Mouse (Mus musculus) hindbrain, embryonic 12.5 days (tissue): ENCODE measurements around the gene Rcan2. TPM values are rescaled to one million over a fixed set of nuclear protein-coding genes. Genes with fewer than 3 reads are reported as not detected.
"Not testable (repeated sequence)": the region's sequence is repeated elsewhere in the genome, so short reads cannot be mapped to it uniquely, and the experiment has no call there.

Experiments
- ATAC-seq: fragments of 200-750 bp; cut with Nextera tagmentation; 2 replicates; pipeline ENCODE4 v1.8.0; 2017; ENCODE audit warnings: moderate TSS enrichment; ENCODE audit not compliant: low FRiP score
- H3K27ac ChIP-seq: fragments of 300-500 bp; sonication (generic); 2 replicates; pipeline ENCODE4 v1.5.1; 2016; ENCODE audit warnings: mild to moderate bottlenecking
- H3K27me3 ChIP-seq: fragments of 300-500 bp; sonication (generic); 2 replicates; pipeline ENCODE4 v1.6.1; 2016; ENCODE audit warnings: mild to moderate bottlenecking
- H3K36me3 ChIP-seq: fragments of 300-500 bp; sonication (generic); 2 replicates; pipeline ENCODE4 v1.6.1; 2016; ENCODE audit warnings: mild to moderate bottlenecking
- H3K4me1 ChIP-seq: fragments of 300-500 bp; sonication (generic); 2 replicates; pipeline ENCODE4 v1.6.1; 2016
- H3K4me2 ChIP-seq: fragments of 300-500 bp; sonication (generic); replicated peaks from 2 replicates; pipeline ENCODE4 v1.6.1; 2016; ENCODE audit warnings: mild to moderate bottlenecking
- H3K4me3 ChIP-seq: fragments of 300-500 bp; sonication (generic); 2 replicates; pipeline ENCODE4 v1.5.1; 2016; ENCODE audit warnings: mild to moderate bottlenecking
- H3K9ac ChIP-seq: fragments of 300-500 bp; sonication (generic); 2 replicates; pipeline ENCODE4 v1.6.1; 2016; ENCODE audit warnings: mild to moderate bottlenecking, moderate library complexity
- H3K9me3 ChIP-seq: fragments of 300-500 bp; sonication (generic); replicated peaks from 2 replicates; pipeline ENCODE4 v1.6.1; 2016; ENCODE audit warnings: mild to moderate bottlenecking
- whole genome bisulfite sequencing: fragments of 180-500 bp; shearing (Covaris S2); methylation state at CpG from one replicate; pipeline ENCODE4 v1.1.7; 2016; 5-methylcytosine and 5-hydroxymethylcytosine counted together
- polyA plus RNA-seq: library from polyadenylated mRNA; unstranded; fragments of >200 nt; fragmentation: Nextera tagmentation; extraction: Ambion mirVana; gene quantifications from 2 replicates; pipeline ENCODE4 v1.2.1, GENCODE M21; 2016

The Rcan2 gene
- polyA plus RNA-seq, 1 experiment from 2014 or later: 51.9 TPM

DNA sequence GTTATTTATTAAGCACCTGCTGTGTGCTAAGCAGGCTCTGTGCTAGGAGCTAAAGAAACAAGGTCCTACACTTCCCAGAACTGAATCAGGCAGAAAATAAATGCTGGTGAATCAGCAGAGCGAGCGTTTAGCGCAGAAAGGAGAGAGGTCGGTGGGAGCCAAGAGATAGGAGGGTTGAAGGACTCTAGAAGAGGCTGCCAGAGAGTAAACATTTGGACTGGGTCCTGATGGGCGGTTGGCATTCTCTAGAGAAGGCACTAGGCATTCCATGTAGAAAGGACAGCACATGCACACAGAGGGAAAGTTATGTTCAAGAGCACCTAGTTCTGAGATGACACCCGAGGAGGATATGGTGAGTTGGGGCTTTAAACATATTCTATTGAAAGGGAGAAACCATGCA, 2.6 kb downstream of the Rcan2 start:
- Histone ChIP-seq H3K27me3 (peaks cover 5% of the 10 kb centered on the region), H3K9me3 (no peaks in the 10 kb centered on the region), H3K27ac (no peak overlapping the region), H3K9ac (no peak overlapping the region), H3K4me3 (no peak overlapping the region), H3K4me1 (0 out of 2 replicates have a peak, but pooled peaks cover 3% of the 10 kb centered on the region), H3K4me2 (no peak overlapping the region), H3K36me3 (no peaks in the 10 kb centered on the region)
- ATAC-seq: no peak
- 82% methylated on average over 6 of the region's 6 CpGs for WGBS

DNA sequence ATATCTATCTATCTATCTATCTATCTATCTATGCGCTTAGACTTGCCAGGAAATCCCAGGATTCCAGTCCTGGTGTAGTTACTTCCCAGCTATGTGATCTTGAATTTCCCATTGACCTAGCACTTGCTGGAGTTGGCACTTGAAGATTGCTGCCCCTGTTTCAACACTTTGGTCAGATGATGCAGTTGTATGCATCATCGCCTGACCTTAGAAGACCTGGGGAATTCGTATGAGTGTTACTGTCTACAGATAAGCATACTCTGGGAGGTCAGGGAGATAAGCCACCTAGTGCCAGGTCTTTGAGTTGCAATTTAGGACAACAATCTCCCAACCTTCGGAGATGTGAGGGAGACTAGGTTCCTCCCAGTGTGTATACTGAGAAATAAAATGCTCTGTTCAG, 5.7 kb downstream of the Rcan2 start:
- Histone ChIP-seq H3K9ac (no peak overlapping the region), H3K9me3 (no peaks in the 10 kb centered on the region), H3K27me3 (peaks cover 5% of the 10 kb centered on the region; the same call in 1 of the 2 replicates), H3K27ac (no peak overlapping the region), H3K4me2 (no peak overlapping the region), H3K4me1 (0 out of 2 replicates have a peak, but pooled peaks cover 3% of the 10 kb centered on the region), H3K4me3 (no peak overlapping the region), H3K36me3 (no peaks in the 10 kb centered on the region)
- ATAC-seq: no peak
- 84% methylated on average over 4 of the region's 4 CpGs for WGBS

DNA sequence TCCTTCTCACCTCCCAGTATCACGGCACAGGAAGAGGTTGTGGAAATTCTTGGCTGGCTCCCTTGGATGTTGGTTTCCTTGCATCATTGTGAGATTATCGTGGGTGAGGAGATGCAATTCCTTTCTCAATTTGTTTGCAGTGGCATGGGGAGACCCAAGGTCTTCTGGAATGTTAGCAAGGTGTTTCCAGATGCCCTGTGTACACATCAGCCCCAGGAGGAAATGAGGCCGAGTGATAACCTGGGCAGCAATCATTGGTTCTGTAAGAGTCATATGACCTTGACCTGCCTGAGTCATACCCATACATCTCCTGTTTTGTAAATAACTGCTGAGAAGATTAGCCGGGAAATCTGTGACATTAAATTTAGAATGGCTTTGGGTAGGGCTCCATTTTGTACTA, 10.3 kb downstream of the Rcan2 start:
- Histone ChIP-seq H3K4me3 (no peak overlapping the region), H3K9ac (no peak overlapping the region), H3K9me3 (no peaks in the 10 kb centered on the region), H3K27ac (no peak overlapping the region), H3K27me3 (no peaks in the 10 kb centered on the region), H3K36me3 (no peaks in the 10 kb centered on the region), H3K4me1 (no peaks in the 10 kb centered on the region), H3K4me2 (no peak overlapping the region)
- no peak for ATAC-seq
- 84% methylated on average over 4 of the region's 4 CpGs for WGBS

DNA sequence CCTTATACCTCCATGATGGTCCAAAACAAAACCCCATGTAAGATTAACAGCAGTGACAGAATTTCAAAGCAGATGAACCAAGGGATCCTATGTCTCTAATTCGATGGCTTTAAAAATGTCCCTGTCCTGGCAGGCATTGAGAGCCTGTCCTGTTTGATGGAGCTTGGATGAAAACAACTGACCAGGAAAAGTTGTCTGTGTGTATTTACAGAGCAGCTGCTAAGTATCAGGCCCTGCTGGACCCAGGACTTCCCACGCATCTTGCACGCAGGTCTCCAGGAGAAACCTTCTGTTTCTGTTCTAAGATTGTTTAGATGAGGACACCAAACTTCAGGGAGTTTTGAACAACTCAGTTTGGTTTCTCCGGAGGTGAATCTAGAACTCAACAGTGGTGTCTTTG, 14.2 kb downstream of the Rcan2 start:
- H3K27me3 ChIP-seq: no peaks in the 10 kb centered on the region
- no peaks in the 10 kb centered on the region for H3K36me3 ChIP-seq
- H3K9me3 ChIP-seq: no peaks in the 10 kb centered on the region
- H3K4me2 ChIP-seq: no peak overlapping the region
- no peak overlapping the region for H3K4me3 ChIP-seq
- ATAC-seq: no peak
- H3K27ac ChIP-seq: no peak overlapping the region
- no peak overlapping the region for H3K9ac ChIP-seq
- H3K4me1 ChIP-seq: no peaks in the 10 kb centered on the region
- WGBS: 88% methylated on average over 4 of the region's 4 CpGs

DNA sequence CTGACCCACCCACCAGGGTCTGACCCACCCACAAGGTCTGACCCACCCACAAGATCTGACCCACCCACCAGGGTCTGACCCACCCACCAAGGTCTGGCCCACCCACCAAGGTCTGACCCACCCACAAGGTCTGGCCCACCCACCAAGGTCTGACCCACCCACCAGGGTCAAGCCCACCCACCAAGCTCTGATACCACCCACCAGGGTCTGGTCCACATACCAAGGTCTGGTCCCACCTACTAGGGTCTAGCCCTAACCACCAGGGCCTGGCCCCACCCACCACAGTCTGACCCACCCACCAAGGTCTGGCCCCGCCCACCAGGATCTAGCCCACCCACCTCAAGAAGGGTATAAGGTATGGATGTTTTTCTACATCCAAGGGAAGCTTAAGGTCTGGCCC, 15.3 kb downstream of the Rcan2 start:
- WGBS: 70% methylated on average over 1 of the region's 1 CpGs
- no peaks in the 10 kb centered on the region for H3K27me3 ChIP-seq
- no peaks in the 10 kb centered on the region for H3K9me3 ChIP-seq
- no peak overlapping the region for H3K4me3 ChIP-seq
- ATAC-seq: no peak
- H3K4me2 ChIP-seq: no peak overlapping the region
- H3K9ac ChIP-seq: no peak overlapping the region
- no peak overlapping the region for H3K27ac ChIP-seq
- no peaks in the 10 kb centered on the region for H3K4me1 ChIP-seq
- H3K36me3 ChIP-seq: no peaks in the 10 kb centered on the region

DNA sequence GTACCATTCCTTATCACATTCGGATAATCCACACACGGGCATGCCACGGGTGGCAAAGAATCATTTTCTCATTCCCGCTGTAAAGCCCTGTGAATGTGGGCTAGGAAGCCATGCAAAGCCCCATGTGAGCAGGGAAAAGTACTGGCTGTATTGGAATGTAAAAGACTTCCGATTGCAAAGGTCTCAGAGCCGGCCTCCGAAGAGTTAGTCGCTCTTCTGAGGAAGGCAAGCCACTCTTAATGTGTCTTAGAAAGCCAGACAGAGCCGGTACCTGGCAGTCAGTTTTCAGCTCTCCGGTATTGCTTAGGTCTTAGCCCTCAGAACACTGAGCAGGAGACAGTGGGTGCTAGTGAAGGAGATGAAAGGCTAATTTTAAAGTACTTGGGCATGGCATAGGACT, 16.0 kb downstream of the Rcan2 start:
- peaks cover 3% of the 10 kb centered on the region; the same call in 1 of the 2 replicates for H3K4me1 ChIP-seq
- 83% methylated on average over 10 of the region's 10 CpGs for WGBS
- no peaks in the 10 kb centered on the region for H3K9me3 ChIP-seq

DNA sequence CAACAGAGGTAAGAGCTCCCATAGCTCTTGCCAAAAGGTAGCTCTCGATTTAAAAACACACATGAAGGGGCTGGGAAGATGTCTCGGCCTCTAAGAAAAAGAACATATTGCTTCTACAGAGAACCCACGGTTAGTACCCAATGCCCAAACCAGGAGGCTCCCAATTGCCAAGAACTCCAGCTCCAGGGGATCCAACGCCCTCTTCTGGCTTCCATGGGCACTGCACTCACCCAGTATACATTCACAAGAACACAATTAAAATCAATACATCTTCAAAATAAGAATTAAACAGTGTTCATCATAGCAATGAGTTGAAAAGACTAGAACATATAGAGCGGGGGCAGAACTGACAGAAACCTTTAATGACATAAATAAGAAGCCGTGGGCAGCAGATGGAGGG, 17.2 kb downstream of the Rcan2 start:
- H3K27ac ChIP-seq: no peak overlapping the region
- no peaks in the 10 kb centered on the region for H3K9me3 ChIP-seq
- H3K27me3 ChIP-seq: no peaks in the 10 kb centered on the region
- H3K36me3 ChIP-seq: no peaks in the 10 kb centered on the region
- peaks cover 3% of the 10 kb centered on the region; the same call in 1 of the 2 replicates for H3K4me1 ChIP-seq
- 83% methylated on average over 6 of the region's 6 CpGs for WGBS
- no peak overlapping the region for H3K9ac ChIP-seq
- no peak overlapping the region for H3K4me3 ChIP-seq
- H3K4me2 ChIP-seq: no peak overlapping the region
- no peak for ATAC-seq

More for the DNA sequence above, 16.0 kb downstream of the Rcan2 start:
- no peaks in the 10 kb centered on the region for H3K36me3 ChIP-seq
- no peaks in the 10 kb centered on the region for H3K27me3 ChIP-seq
- ATAC-seq: no peak
- no peak overlapping the region for H3K27ac ChIP-seq
- no peak overlapping the region for H3K4me3 ChIP-seq
- no peak overlapping the region for H3K9ac ChIP-seq
- no peak overlapping the region for H3K4me2 ChIP-seq

DNA sequence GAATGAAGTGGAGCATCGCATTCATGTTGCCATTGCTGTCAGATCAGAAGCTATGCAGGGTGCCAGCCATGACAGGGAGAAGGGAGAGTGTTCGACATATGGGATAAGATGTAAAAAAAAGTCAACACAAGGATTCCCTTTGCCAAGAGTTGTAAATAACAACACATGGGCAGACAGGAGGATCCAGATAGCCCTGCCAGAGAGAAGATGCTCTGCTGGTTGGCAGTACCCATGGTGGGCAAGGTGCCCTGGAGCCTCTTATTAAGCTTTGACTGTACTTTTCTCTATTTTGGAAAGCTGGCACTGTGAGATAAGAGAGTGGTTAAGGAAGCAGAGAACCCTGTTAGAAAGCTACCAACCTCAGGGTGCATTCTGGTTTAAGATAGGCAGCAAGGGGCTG, 19.8 kb downstream of the Rcan2 start:
- H3K9ac ChIP-seq: no peak overlapping the region
- no peaks in the 10 kb centered on the region for H3K27me3 ChIP-seq
- no peaks in the 10 kb centered on the region for H3K36me3 ChIP-seq
- peaks cover 3% of the 10 kb centered on the region; the same call in 1 of the 2 replicates for H3K4me1 ChIP-seq
- H3K4me3 ChIP-seq: no peak overlapping the region
- no peak for ATAC-seq
- no peak overlapping the region for H3K4me2 ChIP-seq
- 91% methylated on average over 2 of the region's 2 CpGs for WGBS
- no peaks in the 10 kb centered on the region for H3K9me3 ChIP-seq
- no peak overlapping the region for H3K27ac ChIP-seq

DNA sequence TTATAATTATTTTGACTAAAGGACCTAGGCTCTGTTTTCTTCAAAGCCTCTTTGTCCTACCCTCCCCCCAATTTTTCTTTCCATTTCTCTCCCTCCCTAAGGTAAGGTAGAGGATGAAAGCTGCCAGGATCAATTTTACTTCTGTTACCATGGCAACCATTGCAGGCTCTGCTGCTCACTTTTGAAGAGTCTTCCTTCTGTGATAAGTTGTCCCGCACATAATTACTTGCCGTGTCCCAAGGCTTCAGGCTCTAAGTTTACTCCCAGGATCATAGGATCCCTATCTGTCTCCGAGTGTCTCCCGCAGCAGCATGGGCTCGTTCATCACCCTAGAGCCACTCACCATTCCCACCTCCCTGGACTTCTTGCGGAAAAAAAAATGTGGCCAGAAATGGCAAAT, 21.1 kb downstream of the Rcan2 start:
- Histone ChIP-seq H3K9me3 (no peaks in the 10 kb centered on the region), H3K27me3 (no peaks in the 10 kb centered on the region), H3K36me3 (no peaks in the 10 kb centered on the region), H3K4me3 (no peak overlapping the region), H3K9ac (no peak overlapping the region), H3K27ac (no peak overlapping the region), H3K4me2 (no peak overlapping the region), H3K4me1 (peaks cover 3% of the 10 kb centered on the region; the same call in 1 of the 2 replicates)
- no peak for ATAC-seq
- WGBS: 73% methylated on average over 6 of the region's 6 CpGs

DNA sequence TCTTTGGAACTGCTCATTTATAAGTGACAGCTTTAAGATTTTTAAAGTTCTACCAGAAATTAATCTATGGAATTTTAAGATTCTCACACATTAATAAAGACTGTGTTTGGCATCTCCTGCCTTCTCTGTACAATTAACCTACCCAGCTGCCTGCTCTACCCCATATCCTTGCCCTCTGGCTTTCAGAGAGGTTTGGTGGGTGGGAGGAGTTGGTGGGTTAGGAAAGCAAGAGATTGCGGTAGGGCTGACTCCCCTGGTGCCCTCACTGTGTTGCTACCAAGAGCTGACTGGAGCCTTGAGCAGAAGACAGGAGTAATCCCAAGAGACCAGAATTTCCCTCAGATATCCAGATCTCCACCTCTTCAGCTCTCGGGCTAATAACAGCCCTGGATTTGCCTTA, 21.5 kb downstream of the Rcan2 start:
- Histone ChIP-seq H3K4me1 (peaks cover 3% of the 10 kb centered on the region; the same call in 1 of the 2 replicates), H3K9me3 (no peaks in the 10 kb centered on the region), H3K9ac (no peak overlapping the region), H3K36me3 (no peaks in the 10 kb centered on the region), H3K27ac (no peak overlapping the region), H3K27me3 (no peaks in the 10 kb centered on the region), H3K4me2 (no peak overlapping the region), H3K4me3 (no peak overlapping the region)
- no peak for ATAC-seq
- 72% methylated on average over 2 of the region's 2 CpGs for WGBS

DNA sequence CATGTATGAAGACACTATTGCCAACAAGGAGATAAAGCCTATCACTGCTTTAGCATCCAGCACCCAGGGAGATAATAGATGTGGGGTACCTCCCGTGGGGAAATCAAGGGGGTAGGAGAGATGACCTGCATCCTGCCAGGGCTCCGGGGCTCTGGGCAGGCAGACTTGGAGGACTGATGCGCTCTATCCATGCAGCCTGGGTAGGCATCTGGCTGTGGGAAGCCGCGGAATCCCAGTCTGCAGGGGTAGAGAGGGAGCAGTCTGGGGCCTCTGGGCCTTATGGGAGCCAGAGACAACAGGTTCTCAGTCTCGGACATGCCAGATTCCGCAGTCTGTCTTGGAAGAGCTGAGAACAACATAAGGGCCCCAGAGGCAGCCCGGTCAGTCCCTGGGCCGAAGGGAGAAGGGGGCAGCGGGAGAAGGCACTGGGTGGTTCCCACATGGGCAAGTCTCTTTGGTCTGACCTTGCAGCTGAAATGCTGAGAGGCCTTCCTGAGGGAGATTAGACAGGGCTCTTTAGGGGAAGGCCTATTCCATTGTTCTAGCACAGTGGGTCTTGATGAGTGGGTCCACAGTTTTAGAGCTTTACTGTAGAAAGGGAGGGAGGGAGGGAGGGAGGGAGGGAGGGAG, 23.7 kb downstream of the Rcan2 start:
- H3K9ac ChIP-seq: no peak overlapping the region
- H3K9me3 ChIP-seq: no peaks in the 10 kb centered on the region
- no peak overlapping the region for H3K4me3 ChIP-seq
- H3K4me1 ChIP-seq: peaks cover 3% of the 10 kb centered on the region; the same call in 1 of the 2 replicates
- no peaks in the 10 kb centered on the region for H3K36me3 ChIP-seq
- ATAC-seq: no peak
- 75% methylated on average over 10 of the region's 10 CpGs for WGBS
- H3K27ac ChIP-seq: no peak overlapping the region
- no peak overlapping the region for H3K4me2 ChIP-seq
- no peaks in the 10 kb centered on the region for H3K27me3 ChIP-seq

DNA sequence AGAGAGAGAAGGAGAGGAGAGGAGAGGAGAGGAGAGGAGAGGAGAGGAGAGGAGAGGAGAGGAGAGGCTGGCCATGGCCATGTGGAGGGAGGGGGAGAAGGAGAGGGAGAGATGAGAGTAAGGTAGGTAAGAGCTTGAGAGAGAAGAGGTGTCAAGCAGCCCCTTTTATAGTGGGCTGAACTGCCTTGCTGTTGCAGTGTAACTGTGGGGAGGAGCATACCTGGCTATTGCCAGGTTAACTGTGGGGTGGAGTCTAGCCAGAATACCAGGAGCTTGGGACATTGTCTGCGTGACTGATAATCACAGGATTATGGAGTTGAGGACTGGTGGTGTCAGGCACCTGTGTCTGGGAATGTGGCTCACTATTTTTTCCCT, 24.2 kb downstream of the Rcan2 start:
- H3K27ac ChIP-seq, H3K4me2 ChIP-seq, H3K4me3 ChIP-seq, ATAC-seq, H3K9ac ChIP-seq, H3K27me3 ChIP-seq, H3K9me3 ChIP-seq, H3K36me3 ChIP-seq, H3K4me1 ChIP-seq: not testable (repeated sequence)
- 64% methylated on average over 1 of the region's 1 CpGs for WGBS

DNA sequence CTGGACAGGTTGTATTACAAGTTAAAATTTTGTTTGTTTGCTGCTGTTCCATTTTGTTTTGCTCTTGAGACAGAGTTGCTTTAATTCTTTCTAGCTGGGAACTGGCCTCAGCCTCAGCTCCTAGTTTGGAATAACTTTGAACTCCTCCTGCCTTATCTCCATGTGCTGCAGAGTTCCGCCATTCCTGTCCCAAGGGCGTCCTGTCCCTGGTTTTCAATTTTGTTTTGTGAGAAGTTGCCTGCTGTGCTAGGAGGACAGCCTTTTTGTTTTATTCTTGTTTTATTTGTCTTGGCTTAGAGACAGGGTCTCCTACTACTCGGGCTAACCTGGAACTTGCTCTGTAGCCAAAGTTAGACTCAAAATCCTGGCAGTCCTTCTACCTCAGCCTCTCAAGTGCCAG, 26.1 kb downstream of the Rcan2 start:
- no peak for ATAC-seq

More for the DNA sequence above, 26.1 kb downstream of the Rcan2 start:
- Histone ChIP-seq H3K36me3 (no peaks in the 10 kb centered on the region), H3K9ac (no peak overlapping the region), H3K4me1 (no peaks in the 10 kb centered on the region), H3K4me3 (no peak overlapping the region), H3K4me2 (no peak overlapping the region), H3K27ac (no peak overlapping the region), H3K27me3 (no peaks in the 10 kb centered on the region), H3K9me3 (no peaks in the 10 kb centered on the region)
- WGBS: 56% methylated on average over 3 of the region's 3 CpGs
